Mouse (Mus musculus): ENCODE measurements around the gene Prss43.
"Not testable (repeated sequence)": the region's sequence is repeated elsewhere in the genome, so short reads cannot be mapped to it uniquely, and the experiment has no call there.

Prss43 gene

GRCm38 (mm10) chr9:110826390-110826789, at the start of gene Prss43:
TSS of gene Prss43 (plus strand) at chr9:110826690.
- in situ Hi-C loops (cut with MboI, MseI): no loop called here

DNA sequence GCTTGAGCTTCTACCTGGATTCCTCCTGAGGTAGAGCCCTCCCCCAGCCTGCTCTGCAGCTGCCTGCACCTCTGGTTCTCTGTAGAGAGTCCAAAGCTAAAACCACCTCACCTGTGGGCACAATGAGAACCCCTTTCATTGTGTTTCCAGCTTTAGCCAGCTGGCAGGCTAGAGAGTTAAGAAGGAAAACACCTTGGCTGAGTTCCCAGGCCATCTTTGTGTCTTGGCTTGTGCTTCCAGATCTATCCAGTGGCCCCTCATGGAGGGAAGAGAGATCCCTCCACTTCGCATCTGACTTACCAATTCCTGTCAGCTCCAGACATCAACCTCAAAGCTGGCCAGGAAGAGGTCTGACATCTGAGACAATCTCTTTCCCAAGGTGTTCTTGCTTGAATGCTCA, 48.4 kb upstream of the Prss43 start:
- in situ Hi-C loops (cut with MboI, MseI): loop anchor here (5.0 kb wide), 1 partner anchor 61 kb away; no protein-coding TSS in a partner anchor

DNA sequence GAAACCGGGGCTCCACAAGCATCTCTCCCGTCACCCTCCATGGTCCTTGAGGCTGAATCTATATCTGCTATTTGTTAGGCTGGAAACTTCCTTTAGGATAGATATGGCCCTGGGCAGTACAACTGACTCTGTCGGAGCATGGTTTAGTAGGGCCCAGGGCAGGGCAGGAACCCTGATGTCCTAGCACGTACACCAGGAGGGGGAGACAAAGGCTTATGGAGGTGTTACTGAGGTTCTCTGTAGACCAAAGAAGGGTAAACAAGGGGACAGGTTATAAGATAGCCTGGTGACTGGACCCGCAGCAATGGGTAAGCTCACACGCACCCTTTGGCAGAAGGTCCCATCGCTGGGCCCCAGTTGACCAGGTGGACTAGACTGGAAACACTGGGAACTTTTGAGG, 47.9 kb upstream of the Prss43 start:
- in situ Hi-C loops (cut with MboI, MseI): loop anchor here (5.0 kb wide), 1 partner anchor 61 kb away; no protein-coding TSS in a partner anchor

DNA sequence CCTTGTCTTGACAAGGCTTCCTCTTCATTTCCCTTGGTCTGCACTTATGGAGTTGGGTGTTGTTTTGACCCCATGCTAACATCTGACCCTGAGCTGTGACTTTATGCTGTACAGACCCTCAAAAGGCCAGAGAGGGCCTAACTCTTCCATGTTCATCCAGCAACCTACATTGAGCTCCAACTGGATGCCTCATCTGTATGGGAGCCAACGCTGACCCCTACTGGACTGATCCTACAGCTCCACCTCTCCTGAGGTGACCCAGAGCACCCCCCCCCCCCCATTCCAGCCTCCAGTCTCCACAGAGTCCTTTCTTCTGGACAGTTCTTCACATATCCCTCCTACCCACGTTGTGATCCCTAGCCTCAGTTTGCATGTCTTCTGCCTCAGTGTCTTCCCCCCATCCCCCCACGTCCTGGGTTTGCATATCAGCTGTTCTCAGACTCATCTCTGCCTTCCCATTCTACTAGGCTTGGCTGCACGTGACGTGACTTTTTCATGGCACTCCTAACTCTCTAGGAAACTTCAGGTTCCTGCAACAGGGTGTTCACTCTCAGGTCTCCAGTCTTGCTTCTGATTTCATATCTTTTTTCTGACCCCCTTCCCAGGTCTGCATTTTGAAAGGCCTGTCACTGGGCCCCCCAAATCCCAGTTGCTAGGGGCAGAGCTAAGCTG, 47.1 kb upstream of the Prss43 start:
- in situ Hi-C loops (cut with MboI, MseI): loop anchor here (5.0 kb wide), 1 partner anchor 62 kb away; no protein-coding TSS in a partner anchor

- in situ Hi-C loops (cut with MboI, MseI): no loop called here
These were observed 45.2 kb upstream of the Prss43 start for GRCm38 (mm10) chr9:110781256-110781721.

DNA sequence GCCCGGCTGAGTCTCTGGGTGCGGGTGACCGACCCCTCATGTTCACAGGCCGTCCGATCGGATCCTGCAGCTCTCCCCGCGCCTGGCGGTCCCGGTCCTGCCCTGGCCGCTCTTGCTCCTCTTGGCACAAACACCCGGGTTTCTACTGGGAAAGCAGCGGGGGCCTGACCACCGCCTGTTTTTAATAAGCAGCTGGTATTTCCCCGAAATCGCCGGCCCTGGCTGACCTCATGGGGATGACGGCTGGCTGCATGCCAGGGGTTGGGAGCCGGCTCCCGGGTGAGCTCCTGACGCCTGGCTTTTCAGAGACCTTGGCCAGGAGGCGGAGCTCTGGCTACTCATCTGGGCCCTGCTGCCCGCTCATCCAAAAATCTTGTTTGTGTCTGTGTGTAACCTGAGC, 44.8 kb upstream of the Prss43 start:
- in situ Hi-C loops (cut with MboI, MseI): no loop called here

GRCm38 (mm10) chr9:110783611-110784010, 42.9 kb upstream of the Prss43 start:
- in situ Hi-C loops (cut with MboI, MseI): no loop called here

GRCm38 (mm10) chr9:110788169-110788568, 38.3 kb upstream of the Prss43 start:
- in situ Hi-C loops (cut with MboI, MseI): no loop called here

DNA sequence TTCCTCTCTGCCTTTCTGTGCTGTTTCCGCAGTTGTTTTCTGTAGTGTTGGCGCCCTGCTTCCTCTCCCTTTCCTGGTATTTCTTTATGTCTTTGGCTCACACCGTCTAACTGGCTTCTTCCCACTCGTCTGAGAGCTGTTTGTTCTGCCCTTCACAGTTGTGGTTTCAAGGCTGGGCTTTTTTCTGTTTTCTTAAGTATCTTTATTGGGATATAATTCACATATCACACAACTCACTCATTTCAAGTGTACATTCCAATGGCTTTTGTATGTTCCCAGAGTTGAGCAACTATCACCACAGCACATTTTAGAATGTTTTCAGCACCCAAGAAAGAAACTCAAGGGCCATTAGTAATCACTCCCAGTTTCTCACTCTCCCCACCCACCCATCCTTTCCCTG, 36.0 kb upstream of the Prss43 start:
- in situ Hi-C loops (cut with MboI, MseI): no loop called here

GRCm38 (mm10) chr9:110797013-110797412, 29.5 kb upstream of the Prss43 start:
- in situ Hi-C loops (cut with MboI, MseI): no loop called here

GRCm38 (mm10) chr9:110797866-110798265, 28.6 kb upstream of the Prss43 start, which contains the start of gene Prss42:
TSS of gene Prss42 (plus strand) at chr9:110798166.
- in situ Hi-C loops (cut with MboI, MseI): no loop called here

DNA sequence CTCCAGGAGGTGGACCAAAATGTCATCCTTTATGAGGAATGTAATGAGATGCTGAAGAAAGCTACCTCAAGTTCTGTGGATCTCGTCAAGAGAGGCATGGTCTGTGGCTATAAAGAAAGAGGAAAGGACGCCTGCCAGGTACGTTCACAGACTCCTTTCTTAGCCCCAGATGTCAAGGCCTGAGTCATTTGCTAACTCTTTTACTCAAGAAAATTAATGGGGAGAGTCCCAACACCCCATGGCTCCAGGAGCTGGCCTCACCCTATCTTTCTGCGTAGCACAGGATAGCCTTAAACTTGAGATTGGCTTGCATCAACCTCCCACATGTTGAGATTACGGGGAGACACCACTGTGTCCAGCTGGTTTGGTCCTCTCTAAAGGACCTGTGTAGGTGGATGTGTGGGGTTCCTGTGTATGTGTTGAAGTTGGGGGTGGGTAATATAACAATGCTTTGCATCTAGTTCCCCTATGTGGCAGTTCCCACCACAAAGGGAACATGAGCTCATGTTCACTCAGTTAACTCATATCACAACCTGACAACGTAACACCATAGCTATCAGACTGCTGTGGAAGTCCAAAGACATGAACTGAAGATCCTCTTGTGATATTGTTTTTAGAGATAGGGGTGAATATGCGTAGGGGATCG, 25.5 kb upstream of the Prss43 start:
- in situ Hi-C loops (cut with MboI, MseI): no loop called here

GRCm38 (mm10) chr9:110803294-110803693, 23.2 kb upstream of the Prss43 start:
- in situ Hi-C loops (cut with MboI, MseI): no loop called here

GRCm38 (mm10) chr9:110810051-110810450, 16.4 kb upstream of the Prss43 start:
- in situ Hi-C loops (cut with MboI, MseI): no loop called here

DNA sequence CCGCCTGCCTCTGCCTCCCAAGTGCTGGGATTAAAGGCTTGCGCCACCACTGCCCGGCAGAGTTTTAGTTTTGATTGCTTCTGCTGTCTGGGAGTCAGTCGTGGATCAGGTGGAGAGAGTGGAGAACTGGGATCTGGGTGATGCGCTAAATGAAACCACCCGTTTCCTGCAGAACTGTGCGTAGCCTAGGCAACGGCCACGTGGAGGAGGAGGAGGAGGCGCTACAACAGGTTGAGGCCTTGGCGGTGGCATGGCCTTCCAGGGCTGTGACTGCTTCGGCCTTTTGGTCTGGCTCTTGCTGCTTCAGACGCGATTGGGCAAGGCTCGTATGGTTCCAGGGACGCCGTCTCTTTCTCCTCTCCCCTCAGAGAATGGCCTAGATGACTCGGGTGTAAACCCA, 12.7 kb upstream of the Prss43 start, which contains the start of gene Prss44:
Gene Prss44, plus strand, starts transcription at position 206 of the 400 bp plus-strand sequence.
- in situ Hi-C loops (cut with MboI, MseI): no loop called here

GRCm38 (mm10) chr9:110820546-110820945, 5.9 kb upstream of the Prss43 start:
- in situ Hi-C loops (cut with MboI, MseI): not testable (repeated sequence)

- in situ Hi-C loops (cut with MboI, MseI): no loop called here
These were observed 5.1 kb upstream of the Prss43 start for GRCm38 (mm10) chr9:110821436-110821835.

- in situ Hi-C loops (cut with MboI, MseI): no loop called here
These were observed 1.1 kb upstream of the Prss43 start for GRCm38 (mm10) chr9:110825426-110825825.

GRCm38 (mm10) chr9:110825832-110826231, 658 bp upstream of the Prss43 start:
- in situ Hi-C loops (cut with MboI, MseI): no loop called here

- in situ Hi-C loops (cut with MboI, MseI): no loop called here
These were observed 6.5 kb downstream of the Prss43 start for GRCm38 (mm10) chr9:110833021-110833420.

DNA sequence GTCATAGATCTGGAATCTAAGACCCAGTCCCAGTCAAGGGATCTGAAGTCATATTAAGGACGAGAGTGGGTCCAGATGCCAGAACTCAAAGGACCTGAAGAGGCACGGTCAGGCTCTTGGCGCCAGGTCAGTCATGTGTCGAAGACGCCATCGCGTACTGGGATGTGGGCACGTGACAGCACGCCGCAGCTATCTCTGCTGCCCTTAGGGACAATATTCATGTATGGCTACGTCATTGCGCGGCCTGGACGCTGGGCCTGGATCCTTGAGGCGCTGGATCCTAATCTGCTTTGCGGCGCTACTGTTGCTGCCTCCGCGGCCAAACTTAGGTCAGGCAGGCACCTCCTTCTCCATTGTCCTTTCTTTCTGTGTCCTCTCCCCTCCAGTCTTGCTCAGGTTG, 7.9 kb downstream of the Prss43 start, which contains the start of gene Prss45:
Gene Prss45, plus strand, starts transcription at position 178 of the 400 bp plus-strand sequence.
- in situ Hi-C loops (cut with MboI, MseI): no loop called here

DNA sequence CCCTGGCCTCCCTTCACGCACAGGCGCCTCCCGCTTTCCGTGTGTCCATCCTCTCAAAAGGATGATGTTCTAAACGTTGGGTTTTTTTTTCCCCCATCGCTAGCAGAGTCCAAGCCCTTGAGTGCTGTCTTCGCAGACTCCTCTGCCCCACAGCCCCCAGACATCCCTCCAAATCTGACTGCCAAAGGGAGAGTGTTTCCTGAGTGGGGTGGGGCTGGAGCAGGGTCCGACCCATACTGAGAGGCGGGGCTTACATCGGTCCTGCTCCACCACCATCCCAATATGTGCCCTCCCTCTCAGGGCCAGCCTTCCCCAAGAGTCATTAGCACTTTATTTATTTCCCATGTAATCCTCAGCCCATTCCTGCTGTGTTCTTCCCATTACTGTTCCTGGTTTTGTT, 8.5 kb downstream of the Prss43 start:
- in situ Hi-C loops (cut with MboI, MseI): no loop called here

DNA sequence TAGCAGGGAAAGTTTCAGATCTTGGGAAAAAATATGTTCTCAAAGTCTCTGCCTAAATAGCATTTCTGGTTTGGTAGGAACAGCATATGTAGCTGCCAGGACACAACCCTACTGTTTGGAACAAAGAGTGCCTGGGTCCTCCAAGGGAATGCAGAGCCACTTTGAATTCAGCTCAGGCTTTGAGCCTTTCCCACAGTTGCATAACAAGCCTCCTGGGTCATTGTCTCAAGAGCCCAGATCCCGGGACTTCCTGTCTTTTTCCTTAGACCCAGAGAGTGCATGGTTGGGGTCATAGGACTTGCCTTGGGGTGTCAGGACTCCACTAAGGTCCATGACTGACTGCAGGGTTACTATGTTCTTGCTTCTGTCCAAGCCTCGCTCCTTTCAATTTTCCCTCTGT, 9.6 kb downstream of the Prss43 start:
- in situ Hi-C loops (cut with MboI, MseI): no loop called here

All from regulatory T cell (primary cell).